Mouse (Mus musculus): ENCODE results near the gene Dap3. TPM values are rescaled to one million over a fixed set of nuclear protein-coding genes. Genes with fewer than 3 reads are reported as not detected.

Gene Dap3
- total and polyA plus RNA-seq, 2 experiments = 32.6 to 66.8 TPM

DNA sequence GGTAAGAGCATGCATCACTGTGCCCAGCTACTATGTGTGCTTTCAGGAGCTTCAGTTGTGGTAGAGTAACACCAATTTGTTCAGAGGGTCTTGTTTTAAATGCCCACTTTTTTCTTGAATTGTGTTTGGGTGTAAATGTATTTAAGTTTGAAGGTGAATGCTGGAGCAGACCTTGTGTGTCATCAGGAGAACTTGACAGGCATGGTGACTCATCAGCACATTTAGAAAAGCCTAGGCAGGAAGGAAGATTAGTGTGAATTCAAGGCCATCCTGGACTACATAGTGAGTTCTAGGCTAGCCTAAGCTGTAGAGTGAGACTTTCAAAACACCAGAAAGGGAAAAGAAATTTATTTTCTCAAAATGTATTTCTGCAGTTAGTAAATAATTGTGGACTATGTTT is 2.8 kb upstream of the Dap3 start:
- Histone ChIP-seq H3K79me2 (ENCODE audit: control insufficient read depth, insufficient read depth, low read length) (peaks cover 13% of the 10 kb centered on the region; the same call in 1 of the 2 replicates), H3K36me3 (ENCODE audit: control insufficient read depth, insufficient read depth, low read length) (no peaks in the 10 kb centered on the region), H3K27me3 (ENCODE audit: control insufficient read depth, insufficient read depth, low read length) (no peaks in the 10 kb centered on the region), H3K4me3 (ENCODE audit: insufficient read depth, low read depth, low read length) (no peak overlapping the region), H3K4me1 (ENCODE audit: control insufficient read depth, insufficient read depth, low read length) (peaks cover 14% of the 10 kb centered on the region; the same call in 1 of the 2 replicates), H3K27ac (replicated peaks; ENCODE audit: insufficient read depth, low read depth, low read length) (no peak overlapping the region), H3K9ac (ENCODE audit: low read depth, low read length) (no peak overlapping the region)
- DNase-seq (ENCODE audit: extremely low read depth, low read depth, low spot score) = no peak
- TF ChIP-seq CTCF (IDR thresholded peaks at IDR 0.05; ENCODE audit: low read depth, low read length) (no peak), POLR2A (IDR thresholded peaks at IDR 0.05; ENCODE audit: extremely low read depth, insufficient read depth, low read length) (no peak)

DNA sequence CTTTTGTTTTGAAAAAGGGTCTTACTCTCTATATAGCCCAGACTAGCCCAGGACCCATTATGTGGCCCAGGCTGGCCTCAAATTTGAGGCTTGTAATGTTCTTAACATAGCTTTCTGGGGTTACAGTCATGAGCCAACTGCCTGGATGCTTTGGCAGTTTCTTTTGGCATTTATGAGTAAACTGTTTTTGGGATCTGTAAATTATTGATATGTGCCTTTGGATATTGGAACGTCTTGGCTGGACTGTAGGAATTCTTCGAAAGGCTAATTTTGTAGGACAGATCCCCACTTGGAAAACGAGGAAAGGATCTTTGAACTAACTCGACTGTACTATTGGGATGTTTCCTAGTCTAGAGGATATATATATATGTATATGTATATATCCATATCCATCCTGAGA is 2.3 kb upstream of the Dap3 start:
- peak; percentile 83 for DNase-seq (ENCODE audit: extremely low read depth, low read depth, low spot score)
- Histone ChIP-seq H3K27me3 (ENCODE audit: control insufficient read depth, insufficient read depth, low read length) (no peaks in the 10 kb centered on the region), H3K9ac (ENCODE audit: low read depth, low read length) (no peak overlapping the region), H3K79me2 (ENCODE audit: control insufficient read depth, insufficient read depth, low read length) (peaks cover 13% of the 10 kb centered on the region; the same call in 1 of the 2 replicates), H3K36me3 (ENCODE audit: control insufficient read depth, insufficient read depth, low read length) (no peaks in the 10 kb centered on the region), H3K27ac (replicated peaks; ENCODE audit: insufficient read depth, low read depth, low read length) (no peak overlapping the region), H3K4me3 (ENCODE audit: insufficient read depth, low read depth, low read length) (no peak overlapping the region), H3K4me1 (ENCODE audit: control insufficient read depth, insufficient read depth, low read length) (peaks cover 14% of the 10 kb centered on the region; the same call in 1 of the 2 replicates)
- no peak for TF ChIP-seq CTCF (IDR thresholded peaks at IDR 0.05; ENCODE audit: low read depth, low read length)
- no peak for TF ChIP-seq POLR2A (IDR thresholded peaks at IDR 0.05; ENCODE audit: extremely low read depth, insufficient read depth, low read length)
- WGBS = 12% methylated on average over 4 of the region's 4 CpGs

DNA sequence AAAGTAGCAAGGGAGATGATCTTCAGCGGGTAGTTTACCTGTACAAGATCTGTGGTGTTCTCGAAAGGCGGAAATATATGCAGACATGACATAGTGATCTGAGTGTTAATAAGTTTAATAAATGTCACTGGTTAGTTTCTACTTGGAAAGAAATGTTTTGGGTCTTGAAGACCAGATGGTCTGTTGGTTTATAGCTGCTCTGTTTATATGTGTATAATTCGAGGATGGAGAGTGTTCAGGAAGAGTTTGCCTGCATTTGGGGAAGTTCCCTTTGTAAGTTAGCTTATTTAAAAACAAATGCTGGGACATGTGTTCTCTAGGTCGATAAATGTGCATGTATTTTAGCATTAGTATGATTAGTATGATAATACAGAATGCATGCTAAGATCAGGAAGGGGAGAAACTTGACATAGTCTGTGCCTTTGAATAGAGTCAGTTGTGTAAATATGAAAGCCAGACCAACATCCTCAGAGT is 383 bp upstream of the Dap3 start:
- TF ChIP-seq CTCF (IDR thresholded peaks at IDR 0.05; ENCODE audit: low read depth, low read length) (no peak), POLR2A (IDR thresholded peaks at IDR 0.05; ENCODE audit: extremely low read depth, insufficient read depth, low read length) (no peak)
- Histone ChIP-seq H3K4me1 (ENCODE audit: control insufficient read depth, insufficient read depth, low read length) (peaks cover 16% of the 10 kb centered on the region), H3K9ac (ENCODE audit: low read depth, low read length) (peak overlapping the region; percentile 99), H3K79me2 (ENCODE audit: control insufficient read depth, insufficient read depth, low read length) (peaks cover 7% of the 10 kb centered on the region; the same call in 1 of the 2 replicates), H3K4me3 (ENCODE audit: insufficient read depth, low read depth, low read length) (peak overlapping the region; percentile 97), H3K27ac (replicated peaks; ENCODE audit: insufficient read depth, low read depth, low read length) (peak overlapping the region; percentile 98), H3K27me3 (ENCODE audit: control insufficient read depth, insufficient read depth, low read length) (no peaks in the 10 kb centered on the region), H3K36me3 (ENCODE audit: control insufficient read depth, insufficient read depth, low read length) (no peaks in the 10 kb centered on the region)
- WGBS = 1% methylated on average over 5 of the region's 5 CpGs
- no peak for DNase-seq (ENCODE audit: extremely low read depth, low read depth, low spot score)

DNA sequence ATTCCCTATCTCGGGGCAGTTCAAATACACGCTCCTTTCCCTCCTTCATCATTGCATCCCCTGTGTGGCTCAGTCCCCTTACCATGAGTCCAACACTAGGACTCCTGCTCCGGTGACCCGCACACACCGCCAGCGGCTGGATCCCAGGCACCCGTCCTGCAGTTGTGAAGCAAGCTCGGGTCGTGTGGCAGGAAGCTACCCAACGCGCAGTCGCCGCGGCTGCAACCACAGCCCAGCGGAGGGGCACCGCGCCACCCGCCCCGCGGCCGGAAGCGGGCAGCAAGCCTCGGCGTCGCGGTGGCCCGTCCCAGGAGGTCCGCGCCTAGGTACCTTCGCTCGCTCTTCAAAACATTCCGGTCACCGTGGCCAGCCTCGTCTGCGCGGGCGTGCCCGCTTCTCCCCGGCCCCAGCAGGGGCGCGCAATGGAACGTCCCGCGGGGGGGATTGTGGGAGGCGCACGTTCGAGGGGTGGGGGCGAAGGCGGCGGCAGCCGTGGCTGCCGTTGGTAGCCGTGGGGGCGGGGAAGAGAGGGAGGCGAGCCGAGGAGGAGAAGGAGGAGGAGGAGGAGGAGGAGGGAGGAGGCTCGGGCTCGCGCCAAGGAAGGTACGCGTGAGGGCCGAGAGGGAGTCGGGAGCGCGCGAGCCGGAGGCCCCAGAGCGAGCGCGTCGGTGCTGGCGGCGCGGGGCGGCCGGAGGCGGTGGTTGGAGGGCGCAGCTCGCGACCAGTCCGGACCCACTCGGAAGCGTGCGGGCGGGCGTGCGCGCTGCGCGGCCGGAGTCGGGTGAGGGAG is 1.0 kb downstream of the Dap3 start:
- Histone ChIP-seq H3K27me3 (ENCODE audit: control insufficient read depth, insufficient read depth, low read length) (no peaks in the 10 kb centered on the region), H3K4me1 (ENCODE audit: control insufficient read depth, insufficient read depth, low read length) (peaks cover 14% of the 10 kb centered on the region), H3K9ac (ENCODE audit: low read depth, low read length) (peak overlapping the region; percentile 99), H3K4me3 (ENCODE audit: insufficient read depth, low read depth, low read length) (peak overlapping the region; percentile 97), H3K27ac (replicated peaks; ENCODE audit: insufficient read depth, low read depth, low read length) (peak overlapping the region; percentile 90), H3K36me3 (ENCODE audit: control insufficient read depth, insufficient read depth, low read length) (no peaks in the 10 kb centered on the region), H3K79me2 (ENCODE audit: control insufficient read depth, insufficient read depth, low read length) (peaks cover 10% of the 10 kb centered on the region; the same call in 1 of the 2 replicates)
- WGBS = under 1% methylated on average over 72 of the region's 92 CpGs
- DNase-seq (ENCODE audit: extremely low read depth, low read depth, low spot score) = peak; percentile 69
- no peak for TF ChIP-seq CTCF (IDR thresholded peaks at IDR 0.05; ENCODE audit: low read depth, low read length)
- peak; percentile 66 for TF ChIP-seq POLR2A (IDR thresholded peaks at IDR 0.05; ENCODE audit: extremely low read depth, insufficient read depth, low read length)

DNA sequence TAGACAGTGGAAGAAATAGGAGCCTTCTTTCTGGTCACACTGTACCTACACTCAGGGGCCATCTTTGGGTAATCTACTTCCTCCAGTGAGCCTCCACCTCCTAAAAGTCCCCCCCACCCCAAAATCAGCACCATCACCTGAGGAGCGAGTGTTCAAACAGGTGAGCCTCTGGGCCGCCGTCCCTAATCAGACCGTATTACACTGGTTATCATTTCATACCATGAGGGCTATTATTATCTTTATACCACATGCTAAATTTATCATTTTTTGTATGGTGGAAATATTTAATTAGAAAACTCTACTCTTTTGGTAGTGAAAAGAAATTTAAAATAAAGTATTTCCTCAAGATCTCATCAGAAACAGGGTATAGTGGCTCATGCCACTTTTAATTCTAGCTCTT is 6.9 kb downstream of the Dap3 start:
- H3K9ac ChIP-seq (ENCODE audit: low read depth, low read length) = no peak overlapping the region
- H3K27ac ChIP-seq (replicated peaks; ENCODE audit: insufficient read depth, low read depth, low read length) = no peak overlapping the region
- peaks cover 7% of the 10 kb centered on the region for H3K4me1 ChIP-seq (ENCODE audit: control insufficient read depth, insufficient read depth, low read length)
- WGBS = over 99% methylated on average over 4 of the region's 4 CpGs
- TF ChIP-seq POLR2A (IDR thresholded peaks at IDR 0.05; ENCODE audit: extremely low read depth, insufficient read depth, low read length) = no peak
- TF ChIP-seq CTCF (IDR thresholded peaks at IDR 0.05; ENCODE audit: low read depth, low read length) = no peak
- H3K27me3 ChIP-seq (ENCODE audit: control insufficient read depth, insufficient read depth, low read length) = no peaks in the 10 kb centered on the region
- peaks cover 3% of the 10 kb centered on the region for H3K36me3 ChIP-seq (ENCODE audit: control insufficient read depth, insufficient read depth, low read length)
- H3K4me3 ChIP-seq (ENCODE audit: insufficient read depth, low read depth, low read length) = no peak overlapping the region
- DNase-seq (ENCODE audit: extremely low read depth, low read depth, low spot score) = no peak
- H3K79me2 ChIP-seq (ENCODE audit: control insufficient read depth, insufficient read depth, low read length) = peaks cover 5% of the 10 kb centered on the region; the same call in 1 of the 2 replicates
